Mouse (Mus musculus): ENCODE data around the gene Lrrc2.

Lrrc2 gene

GRCm38 (mm10) chr9:110947900-110948299, 3.4 kb upstream of the Lrrc2 start:
- DNase-seq (ENCODE audit: low spot score): no peak

DNA sequence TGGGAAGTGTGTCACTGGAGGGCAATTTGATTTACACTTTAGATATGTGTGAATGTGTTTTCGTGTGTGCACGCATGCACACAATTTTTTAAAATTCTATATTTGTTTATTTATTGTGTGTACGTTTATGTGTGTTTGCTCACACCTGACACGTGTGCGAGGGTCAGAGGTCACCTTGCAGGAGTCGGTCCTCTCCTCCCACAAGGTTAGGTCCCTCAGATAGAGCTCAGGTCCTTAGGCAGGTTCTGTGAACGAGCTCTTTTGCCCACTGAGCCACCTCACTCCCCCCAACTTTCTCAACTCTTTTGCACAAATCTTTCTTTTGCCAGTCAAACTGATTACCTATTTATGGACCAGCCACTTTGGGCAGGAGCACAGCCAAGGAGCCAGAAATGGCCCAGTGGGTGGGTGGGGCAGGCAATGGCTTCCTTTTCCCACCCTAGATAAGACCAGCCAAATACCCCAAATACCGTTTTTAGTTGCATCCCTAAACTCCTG, 2.5 kb upstream of the Lrrc2 start:
- DNase-seq (ENCODE audit: low spot score): no peak

DNA sequence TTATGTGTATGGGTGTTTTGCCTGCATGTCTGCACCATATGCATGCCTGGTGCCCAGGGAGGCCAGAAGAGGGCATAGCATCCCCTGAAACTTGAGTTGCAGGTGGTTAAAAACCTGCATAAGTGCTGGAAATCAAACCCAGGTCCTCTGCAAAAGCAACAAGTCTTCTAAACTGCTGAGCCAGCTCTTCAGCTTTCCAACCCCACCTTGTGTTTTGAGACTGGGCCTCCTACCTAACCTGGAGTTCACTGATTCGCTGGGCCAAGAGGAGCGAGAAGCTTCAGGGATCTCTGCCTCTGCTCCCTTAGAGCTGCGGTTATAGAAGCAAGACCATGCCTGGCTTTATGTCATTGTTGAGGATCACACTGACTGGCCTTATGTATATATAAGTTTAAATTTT, 1.2 kb upstream of the Lrrc2 start:
- DNase-seq (ENCODE audit: low spot score): no peak

DNA sequence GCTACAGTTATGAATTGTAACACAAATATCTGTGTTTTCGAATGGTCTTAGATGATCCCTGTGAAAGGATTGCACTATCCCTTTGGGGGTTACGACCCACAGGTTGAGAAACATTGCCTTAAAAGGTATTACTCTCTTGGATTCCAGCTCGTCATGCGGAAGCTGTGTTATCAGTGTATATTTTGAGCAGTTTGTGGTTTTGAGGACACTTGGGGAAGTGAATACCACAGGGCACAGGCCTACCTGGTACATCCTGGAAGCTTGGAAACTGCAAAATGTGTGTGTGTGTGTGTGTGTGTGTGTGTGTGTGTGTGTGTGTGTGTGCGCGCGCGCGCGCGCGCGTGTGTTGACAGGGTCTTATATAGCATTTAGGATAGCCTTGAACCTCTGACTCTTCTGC, 521 bp downstream of the Lrrc2 start:
- DNase-seq (ENCODE audit: low spot score): no peak

- no peak for DNase-seq (ENCODE audit: low spot score)
Observed at GRCm38 (mm10) chr9:110952398-110952797, 1.1 kb downstream of the Lrrc2 start.

GRCm38 (mm10) chr9:110952931-110953549, 1.7 kb downstream of the Lrrc2 start:
- DNase-seq (ENCODE audit: low spot score): no peak

DNA sequence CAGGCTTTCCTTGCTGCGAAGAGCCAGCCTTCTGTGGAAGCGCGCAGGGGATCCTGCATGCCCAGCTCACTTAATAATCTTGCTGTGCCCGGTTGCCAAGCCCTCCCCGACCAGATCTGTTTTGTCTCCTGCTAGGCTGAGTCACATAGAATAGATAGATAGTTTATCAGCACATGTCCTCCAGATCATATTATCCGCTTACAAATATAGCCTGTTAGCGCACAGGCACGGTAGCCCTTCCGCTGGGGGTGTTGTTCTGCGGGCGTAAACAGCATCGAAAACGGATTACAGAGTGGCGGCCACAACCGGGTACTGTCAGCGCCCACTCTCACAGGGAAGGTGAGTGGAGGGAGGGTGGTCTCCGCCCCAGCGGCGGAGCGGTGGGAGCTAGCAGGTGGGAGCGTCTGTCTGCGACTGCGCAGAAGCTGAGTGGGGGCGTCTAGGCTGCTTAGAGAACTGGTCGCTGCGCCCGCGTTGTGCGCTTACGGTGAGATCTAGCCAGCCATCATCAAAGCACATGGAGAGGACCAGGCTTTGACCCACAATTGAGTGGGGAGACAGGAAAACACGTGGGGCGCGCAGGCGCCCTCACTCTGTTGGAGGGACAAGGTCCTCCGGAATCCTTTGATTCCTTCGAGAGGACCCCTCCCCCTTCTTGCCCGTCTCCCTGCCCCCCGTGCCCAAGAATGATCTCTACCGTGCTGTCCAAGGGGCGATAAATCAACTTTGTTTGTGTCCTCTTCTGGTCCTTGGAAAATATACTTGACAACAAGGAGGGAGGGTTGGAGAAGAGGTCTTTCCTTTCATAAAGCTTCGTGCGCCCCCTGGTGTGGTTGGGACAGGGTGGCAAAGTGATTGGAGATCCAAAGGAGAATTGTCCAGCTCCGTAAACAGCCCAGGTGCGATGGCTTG, 2.5 kb downstream of the Lrrc2 start:
- no peak for DNase-seq (ENCODE audit: low spot score)

DNA sequence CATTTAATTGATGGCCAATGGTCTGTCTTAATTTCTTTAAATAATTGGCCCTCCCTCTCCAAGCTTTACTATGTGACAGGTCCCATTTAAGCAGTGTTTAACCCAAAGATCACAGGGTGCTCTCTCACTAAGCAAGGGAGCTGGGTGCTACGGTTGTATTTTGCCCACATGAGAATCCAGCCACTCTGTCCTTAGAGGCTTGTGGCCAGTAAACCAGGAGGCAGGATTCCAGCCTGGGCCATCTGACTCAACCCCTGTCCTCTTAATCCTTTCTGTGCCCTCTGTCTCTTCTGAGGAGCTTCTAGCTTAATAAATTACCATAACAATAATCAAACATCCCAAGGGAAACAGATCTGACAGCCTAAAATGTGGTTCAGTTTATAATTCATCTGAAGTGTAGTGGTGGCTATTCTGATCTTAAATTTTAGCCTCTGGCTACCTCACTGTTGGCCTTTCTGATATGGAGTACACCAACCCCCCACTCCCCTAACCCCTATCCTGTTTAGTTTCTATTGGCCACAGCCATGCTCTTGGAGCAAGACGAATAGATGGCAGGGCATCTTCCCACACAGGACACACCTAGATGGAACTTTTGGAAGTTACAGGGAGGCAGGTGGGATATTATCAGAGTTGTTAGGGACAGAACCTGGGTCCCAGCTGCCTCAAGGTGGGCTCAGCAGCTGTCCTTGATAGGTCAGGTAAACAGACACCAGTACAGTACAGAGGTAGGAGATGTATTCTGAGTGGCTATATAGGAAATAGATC, 3.5 kb downstream of the Lrrc2 start:
- no peak for DNase-seq (ENCODE audit: low spot score)

- no peak for DNase-seq (ENCODE audit: low spot score)
Observed at GRCm38 (mm10) chr9:110955962-110956361, 4.6 kb downstream of the Lrrc2 start.

DNA sequence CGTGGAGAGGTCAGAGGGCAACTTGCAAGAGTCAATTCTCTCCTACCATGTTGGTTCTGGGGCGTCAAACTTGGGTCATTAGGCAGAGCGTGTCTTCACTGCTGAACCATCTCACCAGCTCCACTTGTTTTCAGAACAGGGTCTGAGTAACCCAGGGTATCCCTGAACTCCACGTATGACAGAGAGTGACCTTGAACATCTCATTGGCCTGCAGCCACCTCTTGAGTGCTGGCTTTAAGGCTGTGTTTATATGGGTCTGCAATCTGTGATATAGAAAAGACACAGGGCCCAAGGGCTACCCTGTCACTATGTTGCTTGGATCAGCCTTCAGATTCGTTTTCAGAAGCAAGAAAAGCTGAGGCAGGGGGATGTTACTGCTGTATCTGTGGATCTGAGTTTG, 8.3 kb downstream of the Lrrc2 start:
- no peak for DNase-seq (ENCODE audit: low spot score)

GRCm38 (mm10) chr9:110960230-110961149, 9.1 kb downstream of the Lrrc2 start:
- DNase-seq (ENCODE audit: low spot score): no peak

DNA sequence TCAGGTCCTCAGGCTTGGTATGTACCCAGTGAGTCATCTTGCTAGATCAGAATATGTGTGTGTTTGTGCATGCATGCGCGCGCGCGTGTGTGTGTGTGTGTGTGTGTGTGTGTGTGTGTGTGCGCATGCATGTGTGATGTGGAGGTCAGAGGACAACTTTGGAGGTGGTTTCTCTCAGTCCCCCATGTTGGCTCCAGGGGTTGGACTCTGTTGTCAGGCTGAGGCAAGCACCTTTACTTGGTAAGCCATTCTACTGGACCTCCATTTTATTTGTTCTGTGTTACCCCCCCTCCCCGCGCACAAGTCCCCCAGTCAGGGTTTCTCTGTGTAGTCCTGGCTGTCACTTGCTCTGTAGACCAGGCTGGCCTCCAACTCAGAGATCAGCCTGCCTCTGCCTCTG, 10.0 kb downstream of the Lrrc2 start:
- DNase-seq (ENCODE audit: low spot score): no peak

- DNase-seq (ENCODE audit: low spot score): no peak
Observed at GRCm38 (mm10) chr9:110963566-110964115, 12.3 kb downstream of the Lrrc2 start.

- DNase-seq (ENCODE audit: low spot score): no peak
Observed at GRCm38 (mm10) chr9:110965062-110965909, 13.9 kb downstream of the Lrrc2 start.

DNA sequence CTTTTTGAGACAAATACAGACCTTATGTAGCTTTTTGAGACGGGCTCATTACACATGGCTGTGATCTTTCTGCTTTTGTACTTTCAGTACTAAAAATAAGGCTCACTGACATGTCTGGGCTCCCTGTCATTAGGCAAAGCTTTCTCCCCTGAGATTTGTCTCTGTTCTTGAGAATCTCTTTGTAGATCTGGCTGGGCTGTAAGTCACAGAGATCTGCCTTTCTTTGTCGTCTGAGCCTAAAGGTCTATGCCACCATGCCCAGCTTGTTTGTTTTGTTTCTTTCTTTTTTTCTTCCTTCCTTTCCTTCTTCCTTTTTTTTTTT, 14.5 kb downstream of the Lrrc2 start:
- no peak for DNase-seq (ENCODE audit: low spot score)

- DNase-seq (ENCODE audit: low spot score): no peak
Observed at GRCm38 (mm10) chr9:110979411-110979810, 28.1 kb downstream of the Lrrc2 start.

GRCm38 (mm10) chr9:110982351-110982750, 31.0 kb downstream of the Lrrc2 start:
- no peak for DNase-seq (ENCODE audit: low spot score)

- no peak for DNase-seq (ENCODE audit: low spot score)
Observed at GRCm38 (mm10) chr9:110984096-110984495, 32.8 kb downstream of the Lrrc2 start.

DNA sequence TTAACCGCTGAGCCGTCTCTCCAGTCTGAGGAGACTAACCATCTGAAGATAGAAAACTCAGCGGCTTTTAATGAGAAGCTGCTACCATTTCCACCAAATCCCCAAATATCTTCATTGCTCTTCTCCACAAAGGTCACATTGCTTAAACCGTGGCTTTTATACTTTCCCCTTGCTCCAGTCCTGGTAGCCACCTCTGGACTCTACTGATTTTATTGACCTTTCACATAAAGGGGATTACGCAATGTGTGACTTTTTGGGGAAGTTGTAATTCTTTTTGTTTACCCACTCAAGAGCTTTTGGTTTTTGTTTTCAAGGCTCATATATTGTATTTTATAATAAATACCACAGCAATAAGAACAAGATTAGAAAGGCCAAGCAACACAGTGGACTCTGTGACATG, 34.2 kb downstream of the Lrrc2 start:
- no peak for DNase-seq (ENCODE audit: low spot score)

- DNase-seq (ENCODE audit: low spot score): no peak
Observed at GRCm38 (mm10) chr9:110985951-110986350, 34.6 kb downstream of the Lrrc2 start.
